Mouse (Mus musculus) liver, embryonic 14.5 days (tissue): Measurements from ENCODE around the gene Hyal2.

Source experiments
- CTCF ChIP-seq: IDR thresholded peaks from 2 replicates; pipeline ENCODE4 v1.5.1; 2016; ENCODE audit warnings: antibody characterized with exemption, low read depth, control low read depth
- EP300 ChIP-seq: IDR thresholded peaks from 2 replicates; pipeline ENCODE4 v1.6.1; 2016; ENCODE audit warnings: antibody characterized with exemption, low read depth

DNA sequence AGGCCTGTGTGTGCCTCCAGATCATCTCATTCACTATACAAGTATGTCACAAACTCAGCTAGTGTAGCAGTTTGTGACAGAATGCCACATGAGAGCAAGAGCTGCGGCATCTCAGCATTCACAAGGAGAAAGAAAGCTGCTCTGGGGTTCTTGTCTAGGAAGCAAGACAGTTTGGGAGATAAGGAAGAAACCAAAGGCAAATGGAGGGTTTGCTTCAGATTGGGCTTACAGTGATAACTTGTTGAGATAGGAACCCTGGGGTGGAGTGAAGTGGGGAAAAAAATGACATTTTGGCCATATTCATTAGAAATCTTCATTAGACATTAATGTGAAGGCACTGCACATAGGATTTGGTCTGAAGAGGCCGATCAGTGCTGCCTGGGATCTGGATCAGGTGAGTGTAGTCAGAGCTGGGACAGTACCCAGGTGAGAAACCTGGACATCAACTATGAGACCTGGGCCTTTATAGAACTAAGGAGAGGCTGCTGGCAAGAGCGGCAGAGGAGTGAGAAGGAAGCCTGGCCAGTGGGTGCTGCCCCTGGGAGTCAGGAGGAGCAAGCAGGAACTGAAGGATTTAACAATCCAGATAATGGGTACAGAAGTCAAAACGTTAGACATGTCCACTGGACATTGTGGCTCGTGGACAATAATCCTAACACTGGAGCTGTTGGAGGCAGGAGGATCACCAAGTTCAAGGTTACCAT is 14.9 kb upstream of the Hyal2 start:
- no peak for TF ChIP-seq CTCF
- no peak for TF ChIP-seq EP300
